Mouse (Mus musculus) brain, embryonic 14.5 days (tissue): ENCODE results near the gene Fam8a1.

Source experiments
- CTCF ChIP-seq: fragments of 200-500 bp; IDR thresholded peaks from 2 replicates; pipeline ENCODE4 v1.5.1; 2012; ENCODE audit warnings: inconsistent platforms, mild to moderate bottlenecking, moderate library complexity, borderline replicate concordance; ENCODE audit not compliant: insufficient read depth, insufficient read length; ENCODE audit errors: extremely low read depth
- POLR2A ChIP-seq: fragments of 200-500 bp; IDR thresholded peaks from 2 replicates; pipeline ENCODE4 v1.6.1; 2012; ENCODE audit warnings: mild to moderate bottlenecking, inconsistent platforms, borderline replicate concordance; ENCODE audit not compliant: poor library complexity, insufficient read depth, insufficient read length, severe bottlenecking; ENCODE audit errors: extremely low read depth

DNA sequence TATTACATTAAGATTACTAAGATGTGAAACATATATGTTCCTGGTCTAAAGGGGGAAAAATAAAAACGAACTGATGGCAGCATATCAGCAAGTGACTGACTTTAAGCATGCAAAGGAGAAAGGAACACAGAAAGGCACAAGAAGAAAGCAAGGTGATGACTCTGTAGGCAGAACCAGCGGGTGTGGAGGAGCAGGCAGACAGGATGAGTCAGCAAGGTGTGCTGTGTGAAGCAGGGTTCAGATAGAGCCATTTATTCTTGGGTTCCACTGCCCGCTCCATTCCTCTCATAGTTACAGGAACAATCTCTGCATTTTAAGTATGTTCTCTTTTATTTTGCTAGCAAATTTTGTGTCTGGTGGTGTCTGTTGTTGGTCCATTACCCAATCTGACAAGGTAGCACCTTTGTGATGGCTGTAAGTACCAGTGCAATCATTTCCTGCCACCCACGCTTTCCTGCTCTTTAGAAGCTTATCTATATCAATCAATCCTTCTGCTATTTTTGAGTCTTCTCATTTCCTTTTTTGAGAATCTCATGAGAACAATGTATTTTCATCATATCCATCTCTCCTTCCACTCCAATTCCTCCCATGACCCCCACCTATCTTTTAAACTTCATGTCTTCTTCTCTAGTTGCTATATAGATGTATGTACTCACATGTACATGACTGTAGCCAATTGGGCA is 21.4 kb downstream of the Fam8a1 start:
- no peak for TF ChIP-seq POLR2A
- TF ChIP-seq CTCF = no peak
